8 mouse cellular contexts compared by ENCODE assay signal in the genomic region with DNA sequence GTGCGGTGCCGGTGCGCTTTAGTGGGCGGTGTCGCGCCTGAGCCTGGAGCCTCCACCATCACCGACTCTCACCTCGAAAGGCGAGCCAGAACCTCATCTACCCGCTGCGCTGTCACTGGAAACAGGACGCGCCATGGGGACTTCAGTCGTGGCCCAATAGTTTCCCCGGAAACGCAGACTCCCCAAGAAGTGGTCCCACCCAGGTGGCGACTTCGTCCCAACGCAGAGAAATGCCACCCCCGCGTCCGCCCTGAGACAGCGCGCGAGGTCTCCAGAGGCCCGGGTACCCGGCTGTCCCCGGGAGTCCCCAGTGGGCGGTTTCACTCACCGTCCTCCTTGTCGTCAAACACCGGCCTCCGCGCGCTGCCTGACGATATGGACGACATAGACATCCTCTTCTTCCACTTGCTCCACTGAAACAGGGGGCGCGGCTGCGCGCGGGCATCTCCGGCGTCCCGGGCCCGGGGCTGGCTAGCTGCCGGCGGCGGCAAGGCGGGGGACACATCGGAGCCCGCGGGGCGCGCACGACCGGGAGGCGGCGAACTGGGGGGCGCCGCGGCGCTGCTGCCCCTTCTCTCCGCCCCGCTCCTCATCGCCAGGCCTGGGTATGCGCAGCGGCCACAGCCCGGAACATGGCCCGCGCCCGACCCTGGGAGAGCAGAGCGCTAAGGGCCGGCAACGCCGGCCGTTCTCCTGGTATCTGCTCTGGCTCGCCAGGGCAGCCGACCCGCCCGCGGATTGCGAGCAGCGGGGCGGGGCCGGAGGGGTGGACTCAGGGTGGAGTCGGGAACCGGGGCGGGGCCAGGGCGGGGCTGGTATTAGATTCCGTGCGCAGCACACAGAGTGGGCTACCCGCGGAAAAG. TPM values are rescaled to one million over a fixed set of nuclear protein-coding genes. Genes with fewer than 3 reads are reported as not detected.
DNase-seq lines count a peak whose midpoint lies in the region; ATAC-seq and TF ChIP-seq lines count a peak whose summit lies in the region.

No protein-coding gene starts in this region.

- H3K9me3 ChIP-seq in hindbrain, postnatal 0 days (ENCODE audit: low read length): no peaks in the 10 kb centered on the region

- peak overlapping the region; percentile 89 for H3K4me2 ChIP-seq in hindbrain, postnatal 0 days (ENCODE audit: low read depth, low read length)

- H3K27ac ChIP-seq in hindbrain, postnatal 0 days: peak overlapping the region; percentile 66

- H3K9ac ChIP-seq in hindbrain, postnatal 0 days (replicated peaks; ENCODE audit: low read length): peak overlapping the region; percentile 75

- H3K27me3 ChIP-seq in hindbrain, postnatal 0 days (ENCODE audit: insufficient read depth, low read length): no peaks in the 10 kb centered on the region

- no peaks in the 10 kb centered on the region for H3K36me3 ChIP-seq in hindbrain, postnatal 0 days (ENCODE audit: insufficient read depth, low read length)

- intact Hi-C loops in gastrocnemius, postnatal 14 days (cut with DNase I; ENCODE audit: low total_unique reads): no loop called here
- intact Hi-C loops in left cerebral cortex, postnatal 25 days (cut with DNase I): loop anchor here (2.0 to 5.0 kb wide), 2 partner anchors 23 to 36 kb away; no protein-coding TSS in a partner anchor

- DNase-seq in adrenal gland, postnatal 10 days: peak; percentile 93
- peak; percentile 82 for DNase-seq in gastrocnemius, postnatal 14 days
- DNase-seq in hindbrain, postnatal 0 days (ENCODE audit: low spot score): peak; percentile 80
- peak; percentile 75 to 77 for DNase-seq in left cerebral cortex, postnatal 25 days (ENCODE audit: low spot score in 2 of 2)
- peak; percentile 83 to 84 for DNase-seq in right cerebral cortex, postnatal 10 days (ENCODE audit: low spot score in 2 of 2)
- no peak for DNase-seq in adipocyte (ENCODE audit: low spot score)

- WGBS in hindbrain, postnatal 0 days: under 1% methylated on average over 94 of the region's 94 CpGs

- no peak for TF ChIP-seq CTCF in hindbrain, postnatal 0 days (IDR thresholded peaks at IDR 0.05; ENCODE audit: low read depth)

- H3K4me3 ChIP-seq in hindbrain, postnatal 0 days (ENCODE audit: low read length): peak overlapping the region; percentile 72

- H3K4me1 ChIP-seq in hindbrain, postnatal 0 days (ENCODE audit: insufficient read depth, low read length): 0 out of 2 replicates have a peak, but pooled peaks cover 5% of the 10 kb centered on the region

- peak; percentile 74 for ATAC-seq in common myeloid progenitor, adult 5-6 weeks (replicated peaks; ENCODE audit: low read depth, poor library complexity, severe bottlenecking)
- ATAC-seq in hindbrain, postnatal 0 days: peak; percentile 91
- peak; percentile 82 for ATAC-seq in megakaryocyte progenitor cell, adult 5-6 weeks (replicated peaks; ENCODE audit: poor library complexity)

RNA-seq across cellular contexts. Expression of gene Lrrc27, which starts 24.8 kb away (rescaled TPM):
- total RNA-seq in adrenal gland, postnatal 10 days (2021): 1 to 10 TPM; 3.9 to 7.7 TPM
- total RNA-seq in common myeloid progenitor, adult 5-6 weeks (2017): 1.3 and 3.0 TPM in 2 replicates
- total RNA-seq in gastrocnemius, postnatal 14 days (2021): 1 to 10 TPM; 2.4 to 2.7 TPM
- 1.6 and 2.8 TPM in 2 replicates for total RNA-seq in hindbrain, postnatal 0 days (2014; rRNA removed)
- polyA plus RNA-seq in hindbrain, postnatal 0 days (2015; fragmentation: Nextera tagmentation; extraction: Ambion mirVana): 4.0 and 5.1 TPM in 2 replicates
- 1 to 10 TPM; 5.5 to 6.4 TPM for total RNA-seq in left cerebral cortex, postnatal 25 days (2021)
- total RNA-seq in megakaryocyte progenitor cell, adult 5-6 weeks (2015): 1.2 and 2.0 TPM in 2 replicates
- 1.4 and 2.1 TPM in 2 replicates for total RNA-seq in megakaryocyte progenitor cell, adult 5-6 weeks (2017)

RNA-seq across cellular contexts. Expression of gene Stk32c, which starts 25.1 kb away (rescaled TPM):
- total RNA-seq in adrenal gland, postnatal 10 days (2021): 1 to 10 TPM; 2.7 to 3.5 TPM
- 0.92 TPM in 1 of 2 replicates, not detected in the other for total RNA-seq in common myeloid progenitor, adult 5-6 weeks (2017)
- total RNA-seq in gastrocnemius, postnatal 14 days (2021): 1 to 10 TPM; 1.2 to 1.4 TPM
- 20.4 and 24.7 TPM in 2 replicates for total RNA-seq in hindbrain, postnatal 0 days (2014; rRNA removed)
- polyA plus RNA-seq in hindbrain, postnatal 0 days (2015; fragmentation: Nextera tagmentation; extraction: Ambion mirVana): 1.9 and 2.0 TPM in 2 replicates
- total RNA-seq in left cerebral cortex, postnatal 25 days (2021): 100 to 1,000 TPM; 161 to 176 TPM
- total RNA-seq in megakaryocyte progenitor cell, adult 5-6 weeks (2015): not detected in 2 replicates
- total RNA-seq in megakaryocyte progenitor cell, adult 5-6 weeks (2017): not detected in 2 replicates
